Mouse (Mus musculus) hindbrain, embryonic 16.5 days (tissue): ENCODE measurements around the gene Eapp. TPM values are rescaled to one million over a fixed set of nuclear protein-coding genes. Genes with fewer than 3 reads are reported as not detected.
"Not testable (repeated sequence)": the region's sequence is repeated elsewhere in the genome, so short reads cannot be mapped to it uniquely, and the experiment has no call there.

Experiments
- ATAC-seq: fragments of 200-750 bp; cut with Nextera tagmentation; 2 replicates; pipeline ENCODE4 v1.8.0; 2017; ENCODE audit warnings: moderate TSS enrichment, moderate library complexity
- H3K27ac ChIP-seq: fragments of 300-500 bp; sonication (generic); 2 replicates; pipeline ENCODE4 v1.5.1; 2014; ENCODE audit warnings: low read depth, mild to moderate bottlenecking, control low read depth, low read length, moderate library complexity
- H3K27me3 ChIP-seq: fragments of 300-500 bp; sonication (generic); replicated peaks from 2 replicates; pipeline ENCODE4 v1.6.1; 2014; ENCODE audit warnings: low read length; ENCODE audit not compliant: control insufficient read depth, insufficient read depth
- H3K36me3 ChIP-seq: fragments of 300-500 bp; sonication (generic); 2 replicates; pipeline ENCODE4 v1.6.1; 2014; ENCODE audit warnings: mild to moderate bottlenecking, low read length, moderate library complexity, mixed read lengths; ENCODE audit not compliant: control insufficient read depth, insufficient read depth
- H3K4me1 ChIP-seq: fragments of 300-500 bp; sonication (generic); 2 replicates; pipeline ENCODE4 v1.6.1; 2014; ENCODE audit warnings: low read depth, low read length; ENCODE audit not compliant: control insufficient read depth, insufficient read depth
- H3K4me2 ChIP-seq: fragments of 300-500 bp; sonication (generic); 2 replicates; pipeline ENCODE4 v1.6.1; 2014; ENCODE audit warnings: mild to moderate bottlenecking, low read length, control low read depth, moderate library complexity
- H3K4me3 ChIP-seq: fragments of 300-500 bp; sonication (generic); 2 replicates; pipeline ENCODE4 v1.5.1; 2014; ENCODE audit warnings: mild to moderate bottlenecking, low read length, control low read depth, moderate library complexity
- H3K9ac ChIP-seq: fragments of 300-500 bp; sonication (generic); 2 replicates; pipeline ENCODE4 v1.6.1; 2014; ENCODE audit warnings: low read depth, mild to moderate bottlenecking, control low read depth, low read length, moderate library complexity
- H3K9me3 ChIP-seq: fragments of 300-500 bp; sonication (generic); 2 replicates; pipeline ENCODE4 v1.6.1; 2014; ENCODE audit warnings: mild to moderate bottlenecking, low read length, moderate library complexity; ENCODE audit not compliant: control insufficient read depth
- WGBS: fragments of 180-500 bp; shearing (Covaris S2); extraction: QIAGEN DNeasy Blood & Tissue Kit; methylation state at CpG from one replicate; pipeline ENCODE4 v1.1.7; 2014; 5-methylcytosine and 5-hydroxymethylcytosine counted together
- polyA plus RNA-seq: library from polyadenylated mRNA; unstranded; fragments of >200 nt; fragmentation: Nextera tagmentation; extraction: Ambion mirVana; gene quantifications from 2 replicates; pipeline ENCODE4 v1.2.1, GENCODE M21; 2015

Eapp gene
- polyA plus RNA-seq, 1 experiment from 2014 or later, result 81.1 TPM

DNA sequence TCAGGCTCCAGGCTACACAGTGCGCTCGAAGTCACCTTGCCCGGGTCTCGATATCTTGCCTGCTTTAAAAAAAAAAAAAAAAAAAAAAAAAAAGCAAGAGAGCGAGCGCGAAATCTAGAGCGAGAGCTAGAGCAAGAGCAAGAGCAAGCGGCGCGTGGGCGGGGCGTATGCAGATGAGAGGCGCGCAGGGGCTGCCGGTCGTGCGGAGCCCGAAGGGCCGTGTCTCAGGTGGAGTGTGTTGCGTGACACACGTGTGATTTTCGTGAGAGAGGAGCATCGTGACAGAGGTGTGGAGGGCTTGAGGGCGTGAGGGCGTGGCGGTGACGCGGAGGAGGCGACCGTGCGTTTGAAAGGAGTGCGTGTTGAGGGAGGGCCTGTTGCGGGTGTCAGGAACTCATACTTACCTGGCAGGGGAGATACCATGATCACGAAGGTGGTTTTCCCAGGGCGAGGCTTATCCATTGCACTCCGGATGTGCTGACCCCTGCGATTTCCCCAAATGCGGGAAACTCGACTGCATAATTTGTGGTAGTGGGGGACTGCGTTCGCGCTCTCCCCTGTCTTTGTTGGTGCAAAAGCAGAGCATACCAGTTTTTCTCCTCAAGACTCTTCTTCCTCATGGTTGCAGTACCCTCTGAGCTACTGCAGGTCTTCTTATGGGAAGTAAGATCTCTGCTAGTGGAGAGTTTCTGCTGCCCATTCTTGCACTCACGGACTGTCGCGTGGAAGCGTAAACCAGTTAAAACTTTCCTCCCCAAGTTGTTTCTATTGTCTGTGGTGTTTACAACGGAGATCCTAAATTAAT, 18.3 kb upstream of the Eapp start:
- H3K27me3 ChIP-seq, H3K4me2 ChIP-seq, H3K9ac ChIP-seq, H3K9me3 ChIP-seq, H3K36me3 ChIP-seq, H3K4me3 ChIP-seq, H3K27ac ChIP-seq, H3K4me1 ChIP-seq: not testable (repeated sequence)
- WGBS, result no CpG with 5 or more reads among the region's 48 CpGs
- ATAC-seq, result peak; percentile 66

DNA sequence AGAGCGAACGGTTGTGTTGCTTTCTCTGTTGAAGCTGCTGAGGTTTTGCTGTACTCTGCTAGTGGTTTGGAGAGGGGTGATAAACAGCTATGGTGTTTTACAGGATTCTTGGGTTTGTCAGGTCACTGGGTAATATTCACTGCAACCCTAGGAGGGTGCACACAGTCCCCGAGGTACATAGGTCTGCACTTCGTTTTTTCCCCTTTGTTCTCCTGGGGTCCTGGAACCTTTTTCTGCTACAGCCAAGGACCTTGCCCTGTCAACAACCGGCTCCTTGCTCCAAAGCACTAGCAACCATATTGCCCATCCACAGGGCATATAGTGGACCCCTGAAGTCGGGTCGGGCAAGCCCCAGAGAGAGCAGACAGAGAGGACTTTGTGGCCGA, 14.8 kb upstream of the Eapp start:
- not testable (repeated sequence) for H3K9ac ChIP-seq, H3K4me3 ChIP-seq, H3K4me2 ChIP-seq, H3K27me3 ChIP-seq, H3K9me3 ChIP-seq, H3K36me3 ChIP-seq, H3K27ac ChIP-seq, H3K4me1 ChIP-seq
- peak; percentile 87 for ATAC-seq
- WGBS, result 0% methylated on average over 2 of the region's 8 CpGs

DNA sequence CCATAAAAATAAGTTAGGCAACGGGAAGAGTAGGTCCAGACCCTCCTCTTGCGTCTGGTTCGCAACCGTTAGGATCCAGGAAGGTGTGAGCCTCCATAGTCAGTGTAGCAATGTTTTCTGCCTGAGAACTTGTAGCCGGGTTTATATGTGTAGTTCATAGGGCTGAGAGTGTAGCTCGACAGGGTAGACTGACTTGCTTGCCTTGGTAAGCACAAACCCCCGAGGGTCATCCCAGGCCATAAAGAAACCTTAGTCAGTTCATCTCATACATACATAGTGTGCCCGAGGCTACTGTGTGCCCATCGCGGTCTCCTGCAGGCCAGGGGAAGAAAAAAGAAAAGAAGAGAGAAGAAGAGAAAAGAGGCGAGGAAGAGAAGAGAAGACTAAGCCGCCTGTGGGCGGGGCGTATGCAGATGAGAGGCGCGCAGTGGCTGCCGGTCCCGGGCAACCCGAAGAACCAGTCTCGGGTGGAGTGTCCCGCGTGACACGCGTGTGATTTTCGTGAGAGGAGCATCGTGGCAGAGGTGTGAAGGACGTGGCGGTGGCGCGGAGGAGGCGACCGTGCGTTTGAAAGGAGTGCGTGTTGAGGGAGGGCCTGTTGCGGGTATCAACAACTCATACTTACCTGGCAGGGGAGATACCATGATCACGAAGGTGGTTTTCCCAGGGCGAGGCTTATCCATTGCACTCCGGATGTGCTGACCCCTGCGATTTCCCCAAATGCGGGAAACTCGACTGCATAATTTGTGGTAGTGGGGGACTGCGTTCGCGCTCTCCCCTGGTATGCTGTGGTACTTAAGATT, 14.2 kb upstream of the Eapp start:
- H3K4me1 ChIP-seq, H3K27ac ChIP-seq, H3K4me3 ChIP-seq, H3K9ac ChIP-seq, H3K27me3 ChIP-seq, H3K9me3 ChIP-seq, H3K4me2 ChIP-seq, H3K36me3 ChIP-seq: not testable (repeated sequence)
- ATAC-seq, result peak; percentile 84
- WGBS, result 0% methylated on average over 8 of the region's 44 CpGs

GRCm38 (mm10) chr12:54699394-54699793, 3.7 kb upstream of the Eapp start:
- Histone ChIP-seq H3K4me2 (no peak overlapping the region), H3K4me3 (no peak overlapping the region), H3K4me1 (peaks cover 5% of the 10 kb centered on the region), H3K9ac (no peak overlapping the region), H3K27ac (no peak overlapping the region), H3K9me3 (no peaks in the 10 kb centered on the region), H3K36me3 (no peaks in the 10 kb centered on the region), H3K27me3 (no peaks in the 10 kb centered on the region)
- ATAC-seq, result no peak
- 67% methylated on average over 7 of the region's 7 CpGs for WGBS

DNA sequence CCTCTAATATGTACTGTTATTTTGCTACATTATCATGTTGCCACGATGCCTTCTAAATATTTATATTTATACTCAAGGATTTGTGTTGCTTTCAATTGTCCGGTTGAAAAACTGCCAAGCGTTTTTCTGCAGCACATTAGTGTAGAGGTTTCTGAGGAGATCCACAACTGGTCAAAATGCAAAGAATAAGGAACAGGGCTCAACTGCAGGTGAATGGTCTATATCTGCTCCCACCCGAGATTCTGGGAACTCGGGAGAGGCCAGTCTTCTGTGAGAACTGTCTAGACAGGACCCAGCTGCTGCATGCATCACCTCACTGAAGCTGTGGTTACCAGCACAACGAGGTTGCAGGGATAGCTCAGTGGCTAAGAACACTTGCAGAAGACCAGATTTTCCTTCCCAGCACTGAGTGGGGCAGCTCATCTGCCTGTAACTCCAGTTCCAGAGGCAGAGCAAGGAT, 2.1 kb upstream of the Eapp start:
- Histone ChIP-seq H3K9me3 (no peaks in the 10 kb centered on the region), H3K27ac (0 out of 2 replicates have a peak overlapping the region, but pooled peaks have one; percentile 17), H3K27me3 (no peaks in the 10 kb centered on the region), H3K4me1 (peaks cover 11% of the 10 kb centered on the region), H3K9ac (no peak overlapping the region), H3K4me2 (no peak overlapping the region), H3K4me3 (no peak overlapping the region), H3K36me3 (no peaks in the 10 kb centered on the region)
- ATAC-seq, result no peak
- 61% methylated on average over 6 of the region's 6 CpGs for WGBS

DNA sequence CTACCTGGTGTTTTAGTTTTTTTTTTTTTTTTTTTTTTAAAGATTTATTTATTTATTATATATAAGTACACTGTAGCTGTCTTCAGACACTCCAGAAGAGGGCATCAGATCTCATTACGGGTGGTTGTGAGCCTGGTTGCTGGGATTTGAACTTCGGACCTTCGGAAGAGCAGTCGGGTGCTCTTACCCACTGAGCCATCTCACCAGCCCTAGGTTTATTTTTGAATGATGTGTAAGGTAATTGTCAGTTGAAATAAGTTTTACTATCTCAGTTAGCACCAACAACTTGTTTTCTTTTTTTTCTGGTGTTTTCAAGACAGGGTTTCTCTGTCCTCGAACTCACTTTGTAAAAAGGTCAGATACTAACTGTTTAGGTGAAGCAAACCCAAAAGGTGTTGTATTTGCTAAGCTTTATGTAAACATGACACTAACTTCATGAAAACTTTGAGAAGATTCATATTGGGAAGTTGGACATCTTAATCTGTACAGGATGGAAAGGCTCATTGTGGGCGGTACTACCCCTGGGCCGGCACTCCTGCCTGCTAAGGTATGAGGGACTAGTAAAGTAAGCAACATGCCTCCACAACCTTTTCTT, 1.4 kb upstream of the Eapp start:
- Histone ChIP-seq H3K4me2 (no peak overlapping the region), H3K27me3 (no peaks in the 10 kb centered on the region), H3K4me1 (peaks cover 11% of the 10 kb centered on the region), H3K27ac (0 out of 2 replicates have a peak overlapping the region, but pooled peaks have one; percentile 34), H3K4me3 (no peak overlapping the region), H3K9me3 (no peaks in the 10 kb centered on the region), H3K9ac (no peak overlapping the region), H3K36me3 (no peaks in the 10 kb centered on the region)
- 11% methylated on average over 7 of the region's 7 CpGs for WGBS
- ATAC-seq, result peak; percentile 63

DNA sequence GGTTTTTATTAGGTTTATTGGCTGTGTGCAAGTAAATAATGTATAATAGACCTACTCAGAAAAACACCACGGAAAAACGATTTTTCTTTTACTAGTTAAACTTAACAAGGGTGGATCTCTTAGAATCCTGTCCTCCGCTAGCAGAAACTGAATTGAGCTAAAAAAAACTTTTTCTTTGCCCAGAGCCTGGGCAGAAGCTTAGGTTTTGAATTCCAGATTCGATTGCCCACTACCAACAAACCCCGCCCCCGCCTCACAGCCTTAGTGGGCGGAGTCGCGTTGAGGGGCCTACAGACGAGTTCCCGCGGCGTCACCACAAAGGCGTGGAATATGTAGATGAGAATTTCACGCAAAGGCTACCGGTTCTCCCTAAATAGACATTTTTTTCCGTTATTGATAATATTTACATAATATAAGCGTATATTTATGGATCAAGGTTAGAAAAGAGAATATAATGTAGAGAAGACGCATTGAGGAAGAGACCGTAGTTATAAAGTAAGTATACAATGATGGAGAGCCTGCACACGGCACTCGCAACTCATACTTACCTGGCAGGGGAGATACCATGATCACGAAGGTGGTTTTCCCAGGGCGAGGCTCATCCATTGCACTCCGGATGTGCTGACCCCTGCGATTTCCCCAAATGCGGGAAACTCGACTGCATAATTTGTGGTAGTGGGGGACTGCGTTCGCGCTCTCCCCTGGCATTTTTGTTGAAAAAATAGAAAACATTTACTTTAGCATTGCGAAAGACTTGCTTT, 725 bp upstream of the Eapp start:
- ATAC-seq, result peak; percentile 91
- peak overlapping the region; percentile 95 for H3K9ac ChIP-seq
- under 1% methylated on average over 32 of the region's 32 CpGs for WGBS

GRCm38 (mm10) chr12:54694847-54695510, 718 bp downstream of the Eapp start:
- Histone ChIP-seq H3K4me1 (peaks cover 11% of the 10 kb centered on the region), H3K36me3 (peaks cover 3% of the 10 kb centered on the region; the same call in 1 of the 2 replicates), H3K4me2 (peak overlapping the region; percentile 80), H3K4me3 (peak overlapping the region; percentile 86), H3K9me3 (no peaks in the 10 kb centered on the region), H3K27ac (peak overlapping the region; percentile 98), H3K9ac (peak overlapping the region; percentile 95), H3K27me3 (no peaks in the 10 kb centered on the region)
- no peak for ATAC-seq
- WGBS, result 37% methylated on average over 12 of the region's 12 CpGs

More for the DNA sequence above, 725 bp upstream of the Eapp start:
- Histone ChIP-seq H3K4me1 (peaks cover 11% of the 10 kb centered on the region), H3K27me3 (no peaks in the 10 kb centered on the region), H3K4me3 (peak overlapping the region; percentile 86), H3K36me3 (no peaks in the 10 kb centered on the region), H3K9me3 (no peaks in the 10 kb centered on the region), H3K4me2 (peak overlapping the region; percentile 80), H3K27ac (peak overlapping the region; percentile 98)
